Mouse (Mus musculus) kidney, postnatal 14 days (tissue): ENCODE results near the gene Gm5485.

ENCODE experiments used
- DNase-seq: peaks from one replicate; pipeline ENCODE4 v3.0.0; 2022; ENCODE audit warnings: mixed read lengths

Gm5485 gene

GRCm38 (mm10) chr16:48368096-48368495, 44.1 kb downstream of the Gm5485 start:
- no peak for DNase-seq

- DNase-seq = no peak
Measured at GRCm38 (mm10) chr16:48366801-48367200, 45.4 kb downstream of the Gm5485 start.

GRCm38 (mm10) chr16:48360887-48361286, 51.3 kb downstream of the Gm5485 start:
- no peak for DNase-seq

GRCm38 (mm10) chr16:48356417-48356816, 55.8 kb downstream of the Gm5485 start:
- DNase-seq = no peak

GRCm38 (mm10) chr16:48355716-48356115, 56.5 kb downstream of the Gm5485 start:
- DNase-seq = no peak
